Comparison of ENCODE assay signal across 8 mouse cellular contexts in the genomic region with DNA sequence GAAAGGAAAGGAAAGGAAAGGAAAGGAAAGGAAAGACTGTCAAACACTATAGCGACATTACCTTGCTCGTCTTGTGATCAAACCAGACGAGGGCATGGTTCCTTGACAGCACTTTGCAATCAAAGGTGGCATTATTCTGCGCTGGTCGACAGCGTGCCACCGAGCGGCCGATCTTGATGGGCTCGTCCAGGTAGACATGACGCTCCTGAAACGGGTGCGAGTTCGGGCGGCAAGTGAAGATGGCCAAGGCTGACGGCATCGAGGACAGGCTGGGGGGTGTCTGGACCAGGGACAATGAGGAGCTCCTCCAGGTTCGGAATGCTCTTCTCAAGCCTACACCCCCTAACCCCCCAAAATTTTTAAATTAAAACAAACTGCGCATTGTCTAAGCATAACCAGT. TPM values are rescaled to one million over a fixed set of nuclear protein-coding genes. Genes with fewer than 3 reads are reported as not detected.
DNase-seq lines count a peak whose midpoint lies in the region; ATAC-seq and TF ChIP-seq lines count a peak whose summit lies in the region.

No protein-coding gene starts in this region.

- H3K4me1 ChIP-seq in ES-Bruce4 (ENCODE audit: control insufficient read depth, insufficient read depth, low read length): no peaks in the 10 kb centered on the region
- peaks cover 5% of the 10 kb centered on the region for H3K4me1 ChIP-seq in embryonic fibroblast, embryonic 13.5 days (ENCODE audit: control insufficient read depth, insufficient read depth, low read length)
- peaks cover 40% of the 10 kb centered on the region for H3K4me1 ChIP-seq in midbrain, embryonic 15.5 days

- WGBS in midbrain, embryonic 15.5 days: 20% methylated on average over 19 of the region's 19 CpGs

- DNase-seq in heart, adult 11 months: peak; percentile 92
- no peak for DNase-seq in heart, postnatal 25 days (ENCODE audit: low spot score)
- DNase-seq in kidney, postnatal 10 days: peak; percentile 32
- DNase-seq in embryo, embryonic 10.5 days (ENCODE audit: low spot score): no peak

- H3K4me2 ChIP-seq in midbrain, embryonic 15.5 days: peak overlapping the region; percentile 87

- peaks cover 7% of the 10 kb centered on the region; the same call in 1 of the 2 replicates for H3K36me3 ChIP-seq in ES-Bruce4 (ENCODE audit: control insufficient read depth, insufficient read depth, low read length, poor library complexity, severe bottlenecking)
- no peaks in the 10 kb centered on the region for H3K36me3 ChIP-seq in midbrain, embryonic 15.5 days (replicated peaks)

- TF ChIP-seq CTCF in ES-Bruce4 (IDR thresholded peaks at IDR 0.05; ENCODE audit: low read depth, low read length): no peak
- no peak for TF ChIP-seq CTCF in embryonic fibroblast, embryonic 13.5 days (IDR thresholded peaks at IDR 0.05; ENCODE audit: borderline replicate concordance, insufficient read depth, low read length)

- no peak overlapping the region for H3K27ac ChIP-seq in ES-Bruce4 (ENCODE audit: insufficient read depth, low read length)
- no peak overlapping the region for H3K27ac ChIP-seq in embryonic fibroblast, embryonic 13.5 days (ENCODE audit: insufficient read depth, low read length)
- no peak overlapping the region for H3K27ac ChIP-seq in midbrain, embryonic 15.5 days

- no peak for TF ChIP-seq POLR2A in ES-Bruce4 (IDR thresholded peaks at IDR 0.05; ENCODE audit: insufficient read depth, low read length)
- TF ChIP-seq POLR2A in embryonic fibroblast, embryonic 13.5 days (IDR thresholded peaks at IDR 0.05; ENCODE audit: low read depth, low read length): no peak

- H3K4me3 ChIP-seq in ES-Bruce4 (ENCODE audit: low read depth, low read length): peak overlapping the region; percentile 62
- H3K4me3 ChIP-seq in embryonic fibroblast, embryonic 13.5 days (ENCODE audit: insufficient read depth, low read length): peak overlapping the region; percentile 58
- H3K4me3 ChIP-seq in midbrain, embryonic 15.5 days: peak overlapping the region; percentile 97

- TF ChIP-seq EP300 in ES-Bruce4 (IDR thresholded peaks at IDR 0.05; ENCODE audit: insufficient read depth, low read depth, low read length): no peak

- intact Hi-C loops in heart, postnatal 25 days (cut with DNase I): loop anchor here (2.0 kb wide), 2 partner anchors 40 to 106 kb away; partner anchors contain the start of gene Arf4

- no peak for ATAC-seq in midbrain, embryonic 15.5 days (replicated peaks)
- no peak for ATAC-seq in granulocyte monocyte progenitor cell, adult 5-6 weeks (replicated peaks; ENCODE audit: poor library complexity, severe bottlenecking)

- H3K9me3 ChIP-seq in ES-Bruce4 (replicated peaks; ENCODE audit: control insufficient read depth, insufficient read depth, low read length, poor library complexity, severe bottlenecking): no peaks in the 10 kb centered on the region
- H3K9me3 ChIP-seq in midbrain, embryonic 15.5 days: no peaks in the 10 kb centered on the region

- H3K27me3 ChIP-seq in ES-Bruce4 (ENCODE audit: control insufficient read depth, insufficient read depth, low read length, poor library complexity, severe bottlenecking): no peaks in the 10 kb centered on the region
- no peaks in the 10 kb centered on the region for H3K27me3 ChIP-seq in midbrain, embryonic 15.5 days (replicated peaks)

- H3K9ac ChIP-seq in ES-Bruce4 (ENCODE audit: low read depth, poor library complexity, severe bottlenecking): peak overlapping the region; percentile 87
- peak overlapping the region; percentile 93; the same call in 1 of the 2 replicates for H3K9ac ChIP-seq in midbrain, embryonic 15.5 days

RNA-seq across cellular contexts. Expression of gene Slmap, which starts 1.5 kb away (rescaled TPM):
- total RNA-seq in heart, postnatal 25 days (2021): 100 to 1,000 TPM; 280 to 332 TPM
- 129 and 145 TPM in 2 replicates for polyA plus RNA-seq in ES-Bruce4 (2011; ENCODE audit: insufficient read depth, insufficient read length, low read depth, missing spikeins)
- 109 and 124 TPM in 2 replicates for polyA plus RNA-seq in embryonic fibroblast, embryonic 13.5 days (2011; ENCODE audit: insufficient read length, low read depth, missing spikeins)
- polyA plus RNA-seq in midbrain, embryonic 15.5 days (2015; fragmentation: Nextera tagmentation; extraction: Ambion mirVana): 12.6 and 13.1 TPM in 2 replicates
- total RNA-seq in granulocyte monocyte progenitor cell, adult 5-6 weeks (2014; fragmentation: Nextera tagmentation): 42.7 and 66.3 TPM in 2 replicates
- 66.5 and 78.6 TPM in 2 replicates for total RNA-seq in granulocyte monocyte progenitor cell, adult 5-6 weeks (2017)

RNA-seq across cellular contexts. Expression of gene Dennd6a, which starts 40.4 kb away (rescaled TPM):
- 10 to 100 TPM; 15.9 to 16.8 TPM for total RNA-seq in heart, postnatal 25 days (2021)
- 63.4 and 63.9 TPM in 2 replicates for polyA plus RNA-seq in ES-Bruce4 (2011; ENCODE audit: insufficient read depth, insufficient read length, low read depth, missing spikeins)
- 19.7 and 24.6 TPM in 2 replicates for polyA plus RNA-seq in embryonic fibroblast, embryonic 13.5 days (2011; ENCODE audit: insufficient read length, low read depth, missing spikeins)
- 17.4 and 18.5 TPM in 2 replicates for polyA plus RNA-seq in midbrain, embryonic 15.5 days (2015; fragmentation: Nextera tagmentation; extraction: Ambion mirVana)
- total RNA-seq in granulocyte monocyte progenitor cell, adult 5-6 weeks (2014; fragmentation: Nextera tagmentation): 18.5 and 19.7 TPM in 2 replicates
- total RNA-seq in granulocyte monocyte progenitor cell, adult 5-6 weeks (2017): 21.6 and 24.5 TPM in 2 replicates

Comparison
In these comparisons a context has a peak if more than half of its experiments do, and no peak if none do; other contexts are left out.
1. DNase-seq: peak in heart, adult 11 months (single experiment) and kidney, postnatal 10 days (single experiment); none in heart, postnatal 25 days (single experiment) and embryo, embryonic 10.5 days (single experiment).
2. Peak in every context shown above with its lines, with median percentiles within 50 percentile points of each other: H3K4me3 ChIP-seq.